Mouse (Mus musculus): ENCODE measurements at regions not wholly inside any gene's neighbourhood (a gene's known extent, or its start where the extent isn't known, plus 50 kb on each side); places are given as distances from the start of the nearest gene placed in this dataset.

DNA sequence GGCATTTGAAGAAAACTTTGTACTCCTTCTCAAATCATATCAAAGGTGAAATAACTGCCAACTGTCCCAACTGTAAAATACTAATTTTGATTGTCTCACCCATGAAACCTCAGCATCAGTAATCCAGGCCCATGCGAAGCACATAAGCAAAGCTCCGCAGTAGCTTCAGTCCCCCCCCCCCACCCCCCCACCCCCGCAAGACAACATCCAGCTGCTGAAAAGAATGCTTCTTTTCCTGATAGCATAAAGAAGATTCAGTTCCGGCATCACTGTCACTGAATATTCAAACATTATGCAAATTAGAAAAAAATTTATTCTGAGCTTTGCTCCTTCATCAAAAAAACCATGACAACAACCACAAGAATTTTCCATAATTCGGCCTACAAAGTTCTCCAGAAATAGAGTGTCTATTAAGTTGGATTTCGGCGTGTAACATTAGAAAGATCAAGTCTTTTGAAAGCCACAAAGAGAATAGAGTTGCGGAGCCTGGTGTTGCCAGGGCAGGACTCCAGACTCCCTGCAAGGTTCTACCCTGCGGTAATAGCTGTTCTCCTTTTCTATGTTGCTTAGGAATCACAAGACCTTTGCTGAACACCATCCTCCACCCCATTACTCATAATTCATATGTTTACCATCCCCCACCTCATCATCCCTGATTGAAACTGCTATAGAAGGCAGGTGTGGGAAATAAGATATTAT is 77.9 kb upstream of the Asb5 start:
- peak in 1 of 2 experiments; percentile 1 for DNase-seq (ENCODE audit: low spot score in 2 of 2)

DNA sequence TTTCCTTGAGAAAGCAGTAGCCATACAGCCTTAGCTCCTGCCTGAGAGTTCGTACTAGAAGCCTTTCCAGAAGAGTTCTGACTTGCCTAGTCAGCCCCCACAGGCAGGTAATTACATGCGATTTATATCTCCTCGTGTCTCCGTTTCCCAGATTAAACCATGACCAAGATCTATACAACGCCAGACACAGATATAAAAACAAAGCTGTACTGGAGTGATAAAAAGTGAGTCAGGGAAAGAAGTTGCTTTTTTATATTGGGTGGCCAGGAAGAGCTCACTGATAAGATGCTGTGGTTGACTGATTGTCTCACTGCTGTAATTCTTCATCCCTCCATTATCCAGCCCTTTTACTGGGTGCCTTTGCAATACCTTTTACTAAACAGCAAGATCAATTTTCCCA is 64.4 kb upstream of the Asb5 start:
- DNase-seq (ENCODE audit: low spot score in 2 of 2), result no peak

DNA sequence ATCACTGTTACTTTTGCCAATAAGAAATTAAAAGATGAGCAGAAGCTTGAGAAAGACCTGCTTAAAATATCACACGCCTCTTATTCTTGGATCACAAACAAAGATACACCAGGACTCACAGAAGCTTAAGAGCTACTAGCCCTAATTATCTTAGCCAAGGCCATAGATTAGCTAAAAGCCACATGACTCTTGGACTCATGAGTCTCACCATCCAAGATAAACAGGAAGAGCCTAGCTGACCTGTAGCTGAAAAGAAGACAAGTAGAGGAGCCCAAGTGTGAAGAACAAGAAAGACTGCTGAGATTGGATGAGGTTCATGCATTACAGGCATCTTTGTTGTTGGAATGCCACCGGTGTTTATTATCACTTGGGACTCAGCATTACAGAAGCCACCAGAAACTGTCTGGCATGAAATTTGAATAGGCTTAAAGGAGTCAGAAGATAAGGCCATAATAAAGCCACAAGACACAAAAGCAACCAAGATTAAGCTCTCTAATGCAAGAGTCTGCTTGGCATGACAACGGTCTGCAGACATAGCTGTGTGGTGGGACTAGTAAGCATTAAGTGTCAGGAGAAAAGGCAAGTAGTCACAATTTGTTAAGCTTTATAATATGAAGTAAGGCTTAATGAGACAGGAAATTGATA is 63.8 kb upstream of the Asb5 start:
- no peak for DNase-seq (ENCODE audit: low spot score in 2 of 2)

All from cerebellum, postnatal 4 days (tissue).